Mouse (Mus musculus): ENCODE measurements at regions not wholly inside any gene's neighbourhood (a gene's known extent, or its start where the extent isn't known, plus 50 kb on each side); places are given as distances from the start of the nearest gene placed in this dataset.

DNA sequence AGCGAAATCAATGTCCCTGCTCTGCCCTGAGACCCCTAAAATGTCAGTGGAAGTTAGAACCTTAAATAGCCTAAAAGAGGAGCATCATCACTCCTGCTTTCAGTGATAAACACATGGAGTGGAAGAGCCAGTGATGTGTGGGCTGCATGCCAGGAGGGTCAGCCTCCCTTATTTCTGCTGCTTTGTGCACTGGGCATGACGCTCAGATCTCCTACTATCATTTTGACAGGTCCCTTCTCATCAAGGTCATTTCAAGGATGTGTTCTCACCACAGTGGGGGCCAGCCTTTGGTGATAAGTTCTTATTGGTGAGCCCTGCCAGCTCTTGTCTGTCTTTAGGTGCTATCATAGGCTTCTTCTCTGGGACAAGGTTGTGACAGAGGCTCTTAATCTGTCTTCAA is 215.5 kb upstream of the Dynlrb2 start:
- TF ChIP-seq CTCF (IDR thresholded peaks at IDR 0.05; ENCODE audit: control insufficient read depth, insufficient read depth, insufficient replicate concordance, low read depth, low read length) (no peak), POLR2A (IDR thresholded peaks at IDR 0.05; ENCODE audit: control insufficient read depth, low read depth, low read length) (no peak)
